Mouse (Mus musculus): ENCODE results near the gene Paox. TPM values are rescaled to one million over a fixed set of nuclear protein-coding genes. Genes with fewer than 3 reads are reported as not detected.
"Not testable (repeated sequence)": the region's sequence is repeated elsewhere in the genome, so short reads cannot be mapped to it uniquely, and the experiment has no call there.

Paox gene
- polyA plus RNA-seq, 1 experiment from 2014 or later, result 20.4 TPM

- Histone ChIP-seq H3K27ac (no peak overlapping the region), H3K4me1 (replicated peaks) (0 out of 2 replicates have a peak, but pooled peaks cover 3% of the 10 kb centered on the region), H3K9me3 (no peaks in the 10 kb centered on the region), H3K9ac (replicated peaks) (no peak overlapping the region), H3K27me3 (no peaks in the 10 kb centered on the region), H3K4me2 (no peak overlapping the region), H3K36me3 (no peaks in the 10 kb centered on the region), H3K4me3 (replicated peaks) (no peak overlapping the region)
- ATAC-seq (ENCODE audit: insufficient number of reproducible peaks, insufficient read depth, low FRiP score, low TSS enrichment, low read depth), result no peak
- WGBS, result 78% methylated on average over 13 of the region's 13 CpGs
Observed at GRCm38 (mm10) chr7:140121338-140121910, 5.8 kb downstream of the Paox start.

- no peak overlapping the region for H3K4me3 ChIP-seq (replicated peaks)
- H3K27ac ChIP-seq, result no peak overlapping the region
- peaks cover 9% of the 10 kb centered on the region; the same call in 1 of the 2 replicates for H3K4me1 ChIP-seq (replicated peaks)
- no peaks in the 10 kb centered on the region for H3K9me3 ChIP-seq
- no peak overlapping the region for H3K4me2 ChIP-seq
- 39% methylated on average over 4 of the region's 4 CpGs for whole genome bisulfite sequencing
- ATAC-seq (ENCODE audit: insufficient number of reproducible peaks, insufficient read depth, low FRiP score, low TSS enrichment, low read depth), result no peak
- no peaks in the 10 kb centered on the region for H3K27me3 ChIP-seq
- no peak overlapping the region for H3K9ac ChIP-seq (replicated peaks)
- H3K36me3 ChIP-seq, result no peaks in the 10 kb centered on the region
Observed at GRCm38 (mm10) chr7:140122765-140123164, 7.2 kb downstream of the Paox start.

- H3K27me3 ChIP-seq, result no peaks in the 10 kb centered on the region
- no peak overlapping the region for H3K4me2 ChIP-seq
- peaks cover 9% of the 10 kb centered on the region; the same call in 1 of the 2 replicates for H3K4me1 ChIP-seq (replicated peaks)
- H3K36me3 ChIP-seq, result peaks cover 4% of the 10 kb centered on the region; the same call in 1 of the 2 replicates
- ATAC-seq (ENCODE audit: insufficient number of reproducible peaks, insufficient read depth, low FRiP score, low TSS enrichment, low read depth), result no peak
- no peak overlapping the region for H3K27ac ChIP-seq
- H3K9me3 ChIP-seq, result no peaks in the 10 kb centered on the region
- WGBS, result 98% methylated on average over 1 of the region's 1 CpGs
- H3K9ac ChIP-seq (replicated peaks), result no peak overlapping the region
- no peak overlapping the region for H3K4me3 ChIP-seq (replicated peaks)
Observed at GRCm38 (mm10) chr7:140124382-140124781, 8.8 kb downstream of the Paox start.

- Histone ChIP-seq H3K9ac (replicated peaks) (peak overlapping the region; percentile 81), H3K27ac (peak overlapping the region; percentile 75), H3K4me2 (peak overlapping the region; percentile 81), H3K4me1 (replicated peaks) (peaks cover 9% of the 10 kb centered on the region; the same call in 1 of the 2 replicates), H3K36me3 (peaks cover 14% of the 10 kb centered on the region), H3K9me3 (no peaks in the 10 kb centered on the region), H3K4me3 (replicated peaks) (peak overlapping the region; percentile 79), H3K27me3 (no peaks in the 10 kb centered on the region)
- WGBS, result 1% methylated on average over 40 of the region's 40 CpGs
- peak; percentile 95 for ATAC-seq (ENCODE audit: insufficient number of reproducible peaks, insufficient read depth, low FRiP score, low TSS enrichment, low read depth)
Observed at GRCm38 (mm10) chr7:140125278-140126021, 9.9 kb downstream of the Paox start.

GRCm38 (mm10) chr7:140126022-140126350 lies 10.4 kb downstream of the Paox start:
- ATAC-seq (ENCODE audit: insufficient number of reproducible peaks, insufficient read depth, low FRiP score, low TSS enrichment, low read depth), result no peak; the same call in 1 of the 2 replicates
- H3K4me1 ChIP-seq (replicated peaks), result peaks cover 9% of the 10 kb centered on the region; the same call in 1 of the 2 replicates
- 4% methylated on average over 5 of the region's 5 CpGs for WGBS
- H3K27me3 ChIP-seq, result no peaks in the 10 kb centered on the region
- H3K36me3 ChIP-seq, result peaks cover 20% of the 10 kb centered on the region
- peak overlapping the region; percentile 81 for H3K9ac ChIP-seq (replicated peaks)
- H3K9me3 ChIP-seq, result no peaks in the 10 kb centered on the region
- peak overlapping the region; percentile 81 for H3K4me2 ChIP-seq
- H3K27ac ChIP-seq, result peak overlapping the region; percentile 75; the same call in 1 of the 2 replicates
- H3K4me3 ChIP-seq (replicated peaks), result peak overlapping the region; percentile 79

- Histone ChIP-seq H3K27ac (no peak overlapping the region), H3K36me3 (peaks cover 26% of the 10 kb centered on the region), H3K9ac (replicated peaks) (no peak overlapping the region), H3K4me3 (replicated peaks) (no peak overlapping the region), H3K4me1 (replicated peaks) (peaks cover 9% of the 10 kb centered on the region; the same call in 1 of the 2 replicates), H3K9me3 (no peaks in the 10 kb centered on the region), H3K4me2 (peak overlapping the region; percentile 17; the same call in 1 of the 2 replicates), H3K27me3 (no peaks in the 10 kb centered on the region)
- ATAC-seq (ENCODE audit: insufficient number of reproducible peaks, insufficient read depth, low FRiP score, low TSS enrichment, low read depth), result no peak
- WGBS, result 90% methylated on average over 3 of the region's 3 CpGs
Observed at GRCm38 (mm10) chr7:140126934-140127333, 11.3 kb downstream of the Paox start.

- H3K4me3 ChIP-seq (replicated peaks), result no peak overlapping the region
- no peak for ATAC-seq (ENCODE audit: insufficient number of reproducible peaks, insufficient read depth, low FRiP score, low TSS enrichment, low read depth)
- no peaks in the 10 kb centered on the region for H3K27me3 ChIP-seq
- peaks cover 9% of the 10 kb centered on the region; the same call in 1 of the 2 replicates for H3K4me1 ChIP-seq (replicated peaks)
- H3K27ac ChIP-seq, result no peak overlapping the region
- no peak overlapping the region for H3K9ac ChIP-seq (replicated peaks)
- peaks cover 30% of the 10 kb centered on the region for H3K36me3 ChIP-seq
- no peak overlapping the region for H3K4me2 ChIP-seq
- WGBS, result 88% methylated on average over 2 of the region's 2 CpGs
- no peaks in the 10 kb centered on the region for H3K9me3 ChIP-seq
Observed at GRCm38 (mm10) chr7:140127911-140128310, 12.3 kb downstream of the Paox start.

- not testable (repeated sequence) for H3K4me3 ChIP-seq (replicated peaks); H3K4me1 ChIP-seq (replicated peaks)
- WGBS, result 94% methylated on average over 7 of the region's 7 CpGs
Observed at GRCm38 (mm10) chr7:140132184-140132583, 16.6 kb downstream of the Paox start.

GRCm38 (mm10) chr7:140134033-140134432 lies 18.4 kb downstream of the Paox start:
- H3K27me3 ChIP-seq; H3K9ac ChIP-seq (replicated peaks); H3K4me1 ChIP-seq (replicated peaks); ATAC-seq (ENCODE audit: insufficient number of reproducible peaks, insufficient read depth, low FRiP score, low TSS enrichment, low read depth); H3K4me3 ChIP-seq (replicated peaks); H3K4me2 ChIP-seq; H3K27ac ChIP-seq; H3K9me3 ChIP-seq: not testable (repeated sequence)
- 89% methylated on average over 7 of the region's 7 CpGs for WGBS
- peaks cover 46% of the 10 kb centered on the region for H3K36me3 ChIP-seq

More at GRCm38 (mm10) chr7:140132184-140132583, 16.6 kb downstream of the Paox start:
- ATAC-seq (ENCODE audit: insufficient number of reproducible peaks, insufficient read depth, low FRiP score, low TSS enrichment, low read depth); H3K9me3 ChIP-seq; H3K9ac ChIP-seq (replicated peaks); H3K27me3 ChIP-seq; H3K27ac ChIP-seq; H3K4me2 ChIP-seq: not testable (repeated sequence)
- peaks cover 47% of the 10 kb centered on the region for H3K36me3 ChIP-seq

- H3K4me3 ChIP-seq (replicated peaks), result no peak overlapping the region
- H3K9me3 ChIP-seq, result no peaks in the 10 kb centered on the region
- ATAC-seq (ENCODE audit: insufficient number of reproducible peaks, insufficient read depth, low FRiP score, low TSS enrichment, low read depth), result no peak
- H3K36me3 ChIP-seq, result peaks cover 34% of the 10 kb centered on the region
- H3K4me2 ChIP-seq, result no peak overlapping the region
- H3K27me3 ChIP-seq, result no peaks in the 10 kb centered on the region
- peaks cover 5% of the 10 kb centered on the region; the same call in 1 of the 2 replicates for H3K4me1 ChIP-seq (replicated peaks)
- WGBS, result 87% methylated on average over 5 of the region's 5 CpGs
- no peak overlapping the region for H3K27ac ChIP-seq
- H3K9ac ChIP-seq (replicated peaks), result no peak overlapping the region
Observed at GRCm38 (mm10) chr7:140135106-140135770, 19.6 kb downstream of the Paox start.
